Mouse (Mus musculus): ENCODE results near the gene Tbc1d22a.
A peak's percentile ranks its signal among the peaks of the same experiment; 100 is the strongest.

Gene Tbc1d22a

GRCm38 (mm10) chr15:86535356-86535755 lies 321.1 kb downstream of the Tbc1d22a start:
- peak; percentile 44 to 57 for DNase-seq

- no peak for DNase-seq
These were observed 328.1 kb downstream of the Tbc1d22a start for GRCm38 (mm10) chr15:86542371-86542770.

- DNase-seq = no peak
These were observed 330.0 kb downstream of the Tbc1d22a start for GRCm38 (mm10) chr15:86544122-86544795.
